Mouse (Mus musculus) neural tube, embryonic 15.5 days (tissue): ENCODE measurements at regions not wholly inside any gene's neighbourhood (a gene's known extent, or its start where the extent isn't known, plus 50 kb on each side); places are given as distances from the start of the nearest gene placed in this dataset.
A peak's percentile ranks its signal among the peaks of the same experiment; 100 is the strongest.

Experiments
- ATAC-seq: fragments of 200-750 bp; cut with Nextera tagmentation; 2 replicates; pipeline ENCODE4 v1.8.0; 2017; ENCODE audit warnings: mild to moderate bottlenecking, moderate TSS enrichment, moderate library complexity; ENCODE audit not compliant: low FRiP score
- H3K27ac ChIP-seq: fragments of 300-500 bp; sonication (generic); replicated peaks from 2 replicates; pipeline ENCODE4 v1.5.1; 2015; ENCODE audit warnings: mild to moderate bottlenecking, inconsistent platforms
- H3K27me3 ChIP-seq: fragments of 300-500 bp; sonication (generic); replicated peaks from 2 replicates; pipeline ENCODE4 v1.6.1; 2015; ENCODE audit warnings: inconsistent platforms
- H3K36me3 ChIP-seq: fragments of 300-500 bp; sonication (generic); 2 replicates; pipeline ENCODE4 v1.6.1; 2015; ENCODE audit warnings: inconsistent platforms
- H3K4me1 ChIP-seq: fragments of 300-500 bp; sonication (generic); 2 replicates; pipeline ENCODE4 v1.6.1; 2015; ENCODE audit warnings: inconsistent platforms
- H3K4me2 ChIP-seq: fragments of 300-500 bp; sonication (generic); 2 replicates; pipeline ENCODE4 v1.6.1; 2015; ENCODE audit warnings: inconsistent platforms, mild to moderate bottlenecking, moderate library complexity
- H3K4me3 ChIP-seq: fragments of 300-500 bp; sonication (generic); replicated peaks from 2 replicates; pipeline ENCODE4 v1.5.1; 2015; ENCODE audit warnings: mild to moderate bottlenecking, inconsistent platforms
- H3K9ac ChIP-seq: fragments of 300-500 bp; sonication (generic); replicated peaks from 2 replicates; pipeline ENCODE4 v1.6.1; 2015; ENCODE audit warnings: mild to moderate bottlenecking, inconsistent platforms
- H3K9me3 ChIP-seq: fragments of 300-500 bp; sonication (generic); replicated peaks from 2 replicates; pipeline ENCODE4 v1.6.1; 2016; ENCODE audit warnings: inconsistent platforms
- WGBS: fragments of 180-500 bp; shearing (Covaris S2); methylation state at CpG from one replicate; pipeline ENCODE4 v1.1.7; 2015; ENCODE audit warnings: mixed read lengths; 5-methylcytosine and 5-hydroxymethylcytosine counted together

DNA sequence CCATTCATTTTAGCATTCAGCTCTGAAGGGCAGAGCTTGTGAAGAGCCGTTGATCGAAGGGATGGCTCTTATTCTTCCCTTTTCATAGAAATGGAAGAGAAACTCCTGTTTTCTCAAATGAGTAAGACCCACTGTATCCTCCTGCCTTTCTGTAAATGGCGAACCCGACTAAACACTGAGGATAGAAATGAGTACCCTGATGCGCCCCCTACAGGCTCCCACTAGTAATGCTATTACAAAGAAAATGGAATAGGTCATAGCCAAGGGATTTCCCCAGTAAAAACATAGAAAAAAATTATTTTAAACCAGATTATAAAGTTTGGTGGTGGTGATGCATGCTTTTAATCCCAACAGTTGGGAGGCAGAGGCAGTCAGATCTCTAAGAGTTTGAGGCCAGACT, 162.1 kb downstream of the Etnk1 start:
- Histone ChIP-seq H3K9me3 (no peaks in the 10 kb centered on the region), H3K9ac (no peak overlapping the region), H3K27me3 (no peaks in the 10 kb centered on the region), H3K27ac (no peak overlapping the region), H3K4me2 (no peak overlapping the region), H3K36me3 (no peaks in the 10 kb centered on the region), H3K4me1 (peaks cover 6% of the 10 kb centered on the region), H3K4me3 (no peak overlapping the region)
- no peak for ATAC-seq
- 79% methylated on average over 5 of the region's 5 CpGs for WGBS

DNA sequence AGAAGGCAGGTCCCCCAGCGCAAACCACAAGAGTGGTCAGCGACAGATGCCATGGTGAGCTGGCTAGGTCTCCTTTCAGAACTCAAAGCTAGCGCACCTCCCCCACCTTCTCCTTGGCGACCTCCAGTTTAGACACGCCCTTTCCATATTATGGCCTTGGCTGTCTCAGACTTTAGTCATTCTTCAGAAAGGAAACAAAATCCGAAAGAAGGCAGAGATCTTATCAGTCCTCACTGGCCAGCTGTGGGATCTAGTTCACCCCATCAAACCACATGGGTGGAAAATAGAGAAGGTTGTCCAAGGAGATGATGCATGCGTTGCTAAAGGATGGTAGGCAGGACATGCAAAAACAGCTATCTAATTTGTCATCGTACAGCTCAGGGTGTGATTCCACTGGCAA, 166.5 kb downstream of the Etnk1 start:
- no peak for ATAC-seq

DNA sequence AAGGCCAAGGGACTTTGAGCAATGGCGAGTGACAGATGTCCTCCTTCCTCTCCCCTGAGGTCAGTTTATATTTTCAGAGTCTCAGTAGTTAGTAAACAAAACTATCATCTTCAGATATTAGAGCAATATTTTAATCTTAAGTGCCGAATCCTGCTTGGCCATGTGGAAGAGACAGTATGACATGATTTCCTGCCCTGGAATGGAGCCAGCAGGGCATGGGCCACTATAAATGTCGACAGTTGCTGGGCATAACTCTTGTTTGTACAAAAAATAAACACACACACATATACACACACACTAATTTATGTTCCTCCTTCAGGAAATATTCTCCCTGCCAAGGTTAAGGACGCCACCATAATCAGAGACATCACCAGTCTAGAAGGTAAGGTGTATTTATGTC, 169.6 kb downstream of the Etnk1 start:
- Histone ChIP-seq H3K9me3 (0 out of 2 replicates have a peak, but pooled peaks cover 5% of the 10 kb centered on the region), H3K4me2 (no peak overlapping the region), H3K36me3 (no peaks in the 10 kb centered on the region), H3K9ac (no peak overlapping the region), H3K27me3 (no peaks in the 10 kb centered on the region), H3K4me3 (no peak overlapping the region), H3K4me1 (no peaks in the 10 kb centered on the region), H3K27ac (no peak overlapping the region)
- ATAC-seq = no peak
- WGBS = 68% methylated on average over 4 of the region's 4 CpGs

More for the DNA sequence above, 166.5 kb downstream of the Etnk1 start:
- 90% methylated on average over 8 of the region's 8 CpGs for WGBS
- Histone ChIP-seq H3K27me3 (no peaks in the 10 kb centered on the region), H3K9ac (no peak overlapping the region), H3K4me2 (no peak overlapping the region), H3K4me1 (no peaks in the 10 kb centered on the region), H3K9me3 (0 out of 2 replicates have a peak, but pooled peaks cover 5% of the 10 kb centered on the region), H3K27ac (no peak overlapping the region), H3K4me3 (no peak overlapping the region), H3K36me3 (no peaks in the 10 kb centered on the region)

DNA sequence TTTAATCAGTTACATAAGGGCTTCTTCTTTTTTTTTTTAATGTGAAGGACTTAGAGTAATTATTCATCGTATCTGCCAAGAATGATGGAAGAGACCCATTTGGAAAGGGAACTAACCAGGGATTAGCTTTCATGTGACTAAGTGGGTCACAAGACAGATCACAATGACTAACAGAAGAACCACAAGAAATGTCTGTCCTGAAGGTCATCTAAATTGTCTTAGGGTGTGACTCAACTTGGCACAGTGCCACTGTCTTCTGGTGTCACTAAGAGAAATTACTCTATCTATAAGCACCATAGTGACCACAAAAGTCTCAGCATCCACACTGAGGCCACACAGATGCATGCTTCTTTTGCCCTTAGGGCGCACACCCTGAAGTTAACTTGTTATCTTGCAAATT, 182.0 kb downstream of the Etnk1 start:
- ATAC-seq = no peak
- no peaks in the 10 kb centered on the region for H3K27me3 ChIP-seq
- no peak overlapping the region for H3K9ac ChIP-seq
- no peaks in the 10 kb centered on the region for H3K4me1 ChIP-seq
- WGBS = 94% methylated on average over 2 of the region's 2 CpGs
- no peaks in the 10 kb centered on the region for H3K36me3 ChIP-seq
- H3K4me3 ChIP-seq = no peak overlapping the region
- H3K9me3 ChIP-seq = no peaks in the 10 kb centered on the region
- no peak overlapping the region for H3K27ac ChIP-seq
- H3K4me2 ChIP-seq = no peak overlapping the region

- Histone ChIP-seq H3K4me3 (no peak overlapping the region), H3K27me3 (no peaks in the 10 kb centered on the region), H3K27ac (no peak overlapping the region), H3K9me3 (no peaks in the 10 kb centered on the region), H3K4me1 (no peaks in the 10 kb centered on the region), H3K36me3 (no peaks in the 10 kb centered on the region), H3K9ac (no peak overlapping the region), H3K4me2 (no peak overlapping the region)
- 59% methylated on average over 7 of the region's 7 CpGs for WGBS
- peak; percentile 50 for ATAC-seq
These were observed 192.5 kb downstream of the Etnk1 start for GRCm38 (mm10) chr6:143359320-143360032.

- Histone ChIP-seq H3K4me2 (no peak overlapping the region), H3K36me3 (no peaks in the 10 kb centered on the region), H3K27me3 (no peaks in the 10 kb centered on the region), H3K9me3 (no peaks in the 10 kb centered on the region), H3K4me1 (no peaks in the 10 kb centered on the region), H3K9ac (no peak overlapping the region), H3K4me3 (no peak overlapping the region), H3K27ac (no peak overlapping the region)
- WGBS = 83% methylated on average over 5 of the region's 5 CpGs
- ATAC-seq = no peak
These were observed 194.2 kb downstream of the Etnk1 start for GRCm38 (mm10) chr6:143361149-143361725.

- Histone ChIP-seq H3K36me3 (no peaks in the 10 kb centered on the region), H3K4me1 (no peaks in the 10 kb centered on the region), H3K27me3 (no peaks in the 10 kb centered on the region), H3K9ac (no peak overlapping the region), H3K9me3 (no peaks in the 10 kb centered on the region), H3K4me2 (no peak overlapping the region), H3K4me3 (no peak overlapping the region), H3K27ac (no peak overlapping the region)
- no peak for ATAC-seq
- 94% methylated on average over 2 of the region's 2 CpGs for WGBS
These were observed 194.9 kb downstream of the Etnk1 start for GRCm38 (mm10) chr6:143361963-143362362.

DNA sequence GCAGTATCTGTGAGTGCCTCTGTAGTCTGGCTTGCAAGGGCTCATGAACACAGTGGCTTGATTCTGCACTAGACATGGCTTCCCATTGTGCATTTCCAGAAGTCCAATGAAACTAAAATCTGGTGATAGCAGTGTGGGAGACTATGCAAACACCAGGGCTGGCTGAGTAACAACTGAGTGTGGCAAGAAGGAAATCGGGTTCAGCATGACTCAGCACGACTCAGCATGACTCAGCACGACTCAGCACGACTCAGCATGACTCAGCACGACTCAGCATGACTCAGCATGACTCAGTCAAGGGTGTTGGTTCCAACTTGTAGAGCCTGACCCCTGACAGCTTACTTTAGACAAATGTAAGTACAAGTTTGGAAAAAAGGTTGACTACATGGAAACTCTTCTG, 198.8 kb downstream of the Etnk1 start:
- no peaks in the 10 kb centered on the region for H3K36me3 ChIP-seq
- no peak overlapping the region for H3K4me3 ChIP-seq
- H3K27ac ChIP-seq = no peak overlapping the region
- no peak for ATAC-seq
- no peaks in the 10 kb centered on the region for H3K27me3 ChIP-seq
- H3K4me1 ChIP-seq = no peaks in the 10 kb centered on the region
- WGBS = 93% methylated on average over 5 of the region's 5 CpGs
- H3K9me3 ChIP-seq = no peaks in the 10 kb centered on the region
- no peak overlapping the region for H3K9ac ChIP-seq
- no peak overlapping the region for H3K4me2 ChIP-seq

DNA sequence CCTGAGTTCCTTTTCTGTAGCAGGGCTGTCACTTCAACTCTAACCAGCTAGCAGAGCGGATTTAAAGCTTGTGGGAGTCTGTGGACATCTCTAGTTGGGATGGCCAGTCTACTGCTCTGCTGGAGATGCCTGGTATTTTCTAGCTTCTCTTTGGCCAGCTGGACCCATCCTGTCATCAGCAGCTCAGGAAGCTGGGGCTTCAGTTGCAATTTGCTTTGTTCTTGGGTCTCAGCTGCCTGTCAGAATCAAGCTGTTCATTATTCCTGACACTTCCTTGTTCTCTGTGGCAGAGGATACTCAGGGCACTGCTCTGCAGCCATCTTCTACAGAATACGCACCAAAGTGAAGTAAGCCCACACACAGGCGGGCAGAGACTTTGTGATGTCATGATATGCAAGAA, 200.8 kb downstream of the Etnk1 start:
- Histone ChIP-seq H3K36me3 (no peaks in the 10 kb centered on the region), H3K27ac (no peak overlapping the region), H3K4me1 (peaks cover 8% of the 10 kb centered on the region; the same call in 1 of the 2 replicates), H3K27me3 (no peaks in the 10 kb centered on the region), H3K4me3 (no peak overlapping the region), H3K4me2 (no peak overlapping the region), H3K9ac (no peak overlapping the region), H3K9me3 (no peaks in the 10 kb centered on the region)
- no peak for ATAC-seq
- 85% methylated on average over 3 of the region's 3 CpGs for WGBS

DNA sequence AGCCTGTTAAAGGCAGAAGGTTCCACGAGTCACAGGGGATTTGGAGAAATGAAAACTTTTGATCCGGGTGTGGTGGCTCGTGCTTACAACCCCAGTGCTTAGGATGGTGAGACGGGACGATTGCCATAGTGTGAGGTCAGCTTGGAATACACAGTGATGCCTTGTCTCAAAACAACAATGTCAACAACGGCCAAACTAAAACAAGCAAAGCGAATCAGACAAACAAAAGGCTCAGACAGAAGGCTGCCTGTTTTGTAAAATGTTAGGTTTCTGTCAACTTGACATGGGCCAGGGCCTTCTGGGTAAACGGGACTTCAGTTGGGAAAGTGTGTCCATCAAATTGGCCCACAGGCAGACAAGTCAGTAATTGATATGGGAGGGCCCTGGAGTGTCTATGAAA, 201.6 kb downstream of the Etnk1 start:
- 76% methylated on average over 8 of the region's 8 CpGs for WGBS
- Histone ChIP-seq H3K36me3 (no peaks in the 10 kb centered on the region), H3K9ac (no peak overlapping the region), H3K4me1 (peaks cover 11% of the 10 kb centered on the region; the same call in 1 of the 2 replicates), H3K9me3 (no peaks in the 10 kb centered on the region), H3K27me3 (no peaks in the 10 kb centered on the region), H3K4me2 (no peak overlapping the region), H3K4me3 (no peak overlapping the region), H3K27ac (no peak overlapping the region)
- ATAC-seq = no peak

DNA sequence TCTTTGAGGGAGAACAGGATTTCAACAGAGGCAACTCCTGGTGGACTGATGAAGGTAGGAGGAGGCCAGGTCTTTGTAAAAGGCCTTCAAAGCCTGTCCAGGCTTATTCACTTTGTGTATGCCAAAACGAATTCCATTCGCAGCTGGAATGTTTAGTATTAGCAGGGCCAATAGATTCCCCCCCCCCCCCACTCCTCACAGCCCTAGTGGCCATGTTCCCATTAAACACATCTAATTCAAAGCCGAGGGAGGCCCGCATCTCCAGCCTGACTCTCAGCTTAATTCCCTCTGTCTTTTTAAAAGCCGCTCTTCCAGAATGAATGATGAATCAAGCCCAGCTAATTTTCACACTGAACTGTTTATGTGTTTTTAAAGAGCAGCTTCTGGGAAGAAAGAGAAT, 205.5 kb downstream of the Etnk1 start:
- WGBS = 34% methylated on average over 5 of the region's 5 CpGs
- Histone ChIP-seq H3K4me2 (no peak overlapping the region), H3K27ac (no peak overlapping the region), H3K27me3 (no peaks in the 10 kb centered on the region), H3K4me3 (no peak overlapping the region), H3K4me1 (peaks cover 11% of the 10 kb centered on the region; the same call in 1 of the 2 replicates), H3K9ac (no peak overlapping the region), H3K9me3 (no peaks in the 10 kb centered on the region), H3K36me3 (no peaks in the 10 kb centered on the region)
- no peak for ATAC-seq

GRCm38 (mm10) chr6:143373686-143374273, 206.8 kb downstream of the Etnk1 start:
- H3K4me1 ChIP-seq = peaks cover 11% of the 10 kb centered on the region; the same call in 1 of the 2 replicates
- H3K9ac ChIP-seq = no peak overlapping the region
- no peak for ATAC-seq
- H3K9me3 ChIP-seq = no peaks in the 10 kb centered on the region
- H3K4me3 ChIP-seq = no peak overlapping the region
- H3K36me3 ChIP-seq = no peaks in the 10 kb centered on the region
- H3K27me3 ChIP-seq = no peaks in the 10 kb centered on the region
- H3K4me2 ChIP-seq = no peak overlapping the region
- 60% methylated on average over 15 of the region's 15 CpGs for WGBS
- H3K27ac ChIP-seq = no peak overlapping the region
